11 mouse cellular contexts compared by ENCODE assay signal in the genomic region with DNA sequence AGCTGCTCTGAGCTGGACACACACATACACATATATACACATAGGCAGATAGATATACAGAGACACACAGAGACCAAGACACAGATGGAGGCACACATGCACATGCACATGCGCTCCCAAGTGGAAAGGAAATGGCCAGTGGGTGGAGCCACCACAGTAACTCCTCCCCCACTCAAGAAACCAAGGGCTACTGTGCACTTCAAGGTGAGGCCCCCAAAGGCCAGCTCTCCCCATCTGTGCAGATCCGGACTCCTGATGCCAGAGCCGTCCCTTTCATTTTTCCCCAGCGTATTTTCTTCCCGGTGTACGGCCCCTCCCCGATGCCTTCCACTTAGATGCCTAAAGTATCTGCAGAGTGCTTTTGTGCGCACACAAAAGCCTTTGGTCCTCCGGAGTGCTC.
DNase-seq lines count a peak whose midpoint lies in the region; ATAC-seq and TF ChIP-seq lines count a peak whose summit lies in the region.
"Had no signal": no experiment of that assay in that cellular context is flagged by ENCODE, and none has a peak within 500 bp of the region (broad histone marks: within the 10 kb centered on the region; RNA-seq: fewer than 3 reads in every experiment).

No protein-coding gene starts in this region.

- H3K4me3 ChIP-seq in kidney, embryonic 15.5 days (replicated peaks): no peak overlapping the region
- H3K4me3 ChIP-seq in kidney, adult 2 months (ENCODE audit: insufficient read depth, low read depth, low read length): no peak overlapping the region
- no peak overlapping the region for H3K4me3 ChIP-seq in hindbrain, embryonic 13.5 days
- H3K4me3 ChIP-seq in midbrain, postnatal 0 days (ENCODE audit: low read depth, low read length): no peak overlapping the region
- H3K4me3 ChIP-seq: layer of hippocampus, adult 2 months; liver, embryonic 12.5 days had no signal

- H3K4me1 ChIP-seq in kidney, embryonic 15.5 days: peaks cover 28% of the 10 kb centered on the region
- H3K4me1 ChIP-seq in kidney, adult 2 months (ENCODE audit: control insufficient read depth, insufficient read depth, low read length): no peaks in the 10 kb centered on the region
- H3K4me1 ChIP-seq in hindbrain, embryonic 13.5 days (replicated peaks): peaks cover 23% of the 10 kb centered on the region
- no peaks in the 10 kb centered on the region; the same call in 1 of the 2 replicates for H3K4me1 ChIP-seq in midbrain, postnatal 0 days (ENCODE audit: insufficient read depth, low read length)
- H3K4me1 ChIP-seq: liver, embryonic 12.5 days had no signal

- TF ChIP-seq CTCF in kidney, adult 2 months (conservative IDR thresholded peaks at IDR 0.05; ENCODE audit: insufficient read depth, insufficient read length, low read depth, low read length): no peak
- 0 out of 2 replicates have a peak, but pooled peaks have one; percentile 4 for TF ChIP-seq CTCF in midbrain, postnatal 0 days (IDR thresholded peaks at IDR 0.05)

- WGBS in kidney, embryonic 15.5 days: 62% methylated on average over 9 of the region's 9 CpGs
- 64% methylated on average over 9 of the region's 9 CpGs for WGBS in kidney, adult 2 months
- WGBS in hindbrain, embryonic 13.5 days: 20% methylated on average over 9 of the region's 9 CpGs
- WGBS in midbrain, postnatal 0 days: 19% methylated on average over 9 of the region's 9 CpGs

- H3K27me3 ChIP-seq in kidney, embryonic 15.5 days: no peaks in the 10 kb centered on the region
- no peaks in the 10 kb centered on the region for H3K27me3 ChIP-seq in kidney, adult 2 months (replicated peaks; ENCODE audit: control insufficient read depth, insufficient read depth, low read length)
- no peaks in the 10 kb centered on the region for H3K27me3 ChIP-seq in hindbrain, embryonic 13.5 days
- H3K27me3 ChIP-seq in midbrain, postnatal 0 days (ENCODE audit: insufficient read depth, low read length): no peaks in the 10 kb centered on the region
- H3K27me3 ChIP-seq: liver, embryonic 12.5 days had no signal

- H3K27ac ChIP-seq in kidney, embryonic 15.5 days: peak overlapping the region; percentile 75
- no peak overlapping the region for H3K27ac ChIP-seq in kidney, adult 2 months (ENCODE audit: insufficient read depth, low read depth, low read length)
- H3K27ac ChIP-seq in hindbrain, embryonic 13.5 days: peak overlapping the region; percentile 13; the same call in 1 of the 2 replicates
- H3K27ac ChIP-seq in midbrain, postnatal 0 days (ENCODE audit: low read depth, low read length): no peak overlapping the region
- H3K27ac ChIP-seq: layer of hippocampus, adult 2 months; liver, embryonic 12.5 days had no signal

- DNase-seq in kidney, adult 2 months: no peak
- DNase-seq in embryo, embryonic 10.5 days (ENCODE audit: low spot score): peak; percentile 49
- DNase-seq in midbrain, postnatal 0 days (ENCODE audit: low spot score): no peak
- DNase-seq in adrenal gland, adult 2 months: no peak
- no peak for DNase-seq in right cerebral cortex, postnatal 36 days (ENCODE audit: low spot score in 2 of 2)
- no peak for DNase-seq in left cerebral cortex, adult 11 months (ENCODE audit: low spot score)
- DNase-seq: adrenal gland, postnatal 25 days had no signal

- 0 out of 2 replicates have a peak overlapping the region, but pooled peaks have one; percentile 10 for H3K4me2 ChIP-seq in kidney, embryonic 15.5 days
- H3K4me2 ChIP-seq in hindbrain, embryonic 13.5 days: peak overlapping the region; percentile 13; the same call in 1 of the 2 replicates
- H3K4me2 ChIP-seq in midbrain, postnatal 0 days (ENCODE audit: low read depth, low read length, poor library complexity, severe bottlenecking): no peak overlapping the region
- H3K4me2 ChIP-seq: liver, embryonic 12.5 days had no signal

- no peak for TF ChIP-seq POLR2A in kidney, adult 2 months (IDR thresholded peaks at IDR 0.05; ENCODE audit: low read depth, low read length)

- ATAC-seq in kidney, embryonic 15.5 days (replicated peaks; ENCODE audit: low FRiP score): no peak; the same call in 1 of the 2 replicates
- ATAC-seq in hindbrain, embryonic 13.5 days (ENCODE audit: low FRiP score): no peak
- ATAC-seq in midbrain, postnatal 0 days (ENCODE audit: low FRiP score): no peak
- ATAC-seq: liver, embryonic 12.5 days had no signal

- H3K9ac ChIP-seq in kidney, embryonic 15.5 days: no peak overlapping the region
- no peak overlapping the region for H3K9ac ChIP-seq in hindbrain, embryonic 13.5 days
- H3K9ac ChIP-seq in midbrain, postnatal 0 days (replicated peaks; ENCODE audit: low read length, poor library complexity, severe bottlenecking): no peak overlapping the region; the same call in 1 of the 2 replicates
- H3K9ac ChIP-seq: liver, embryonic 12.5 days had no signal

- 0 out of 2 replicates have a peak, but pooled peaks cover 3% of the 10 kb centered on the region for H3K36me3 ChIP-seq in kidney, embryonic 15.5 days
- no peaks in the 10 kb centered on the region for H3K36me3 ChIP-seq in kidney, adult 2 months (ENCODE audit: control insufficient read depth, insufficient read depth, low read length)
- no peaks in the 10 kb centered on the region for H3K36me3 ChIP-seq in hindbrain, embryonic 13.5 days
- H3K36me3 ChIP-seq in midbrain, postnatal 0 days (ENCODE audit: insufficient read depth, low read length): no peaks in the 10 kb centered on the region
- H3K36me3 ChIP-seq: liver, embryonic 12.5 days had no signal

- no peaks in the 10 kb centered on the region for H3K9me3 ChIP-seq in kidney, embryonic 15.5 days (replicated peaks)
- no peaks in the 10 kb centered on the region for H3K9me3 ChIP-seq in hindbrain, embryonic 13.5 days
- H3K9me3 ChIP-seq in midbrain, postnatal 0 days (ENCODE audit: low read length): no peaks in the 10 kb centered on the region
- H3K9me3 ChIP-seq: liver, embryonic 12.5 days had no signal

Comparison
In these comparisons a context has a peak if more than half of its experiments do, and no peak if none do; other contexts are left out.
1. H3K27ac ChIP-seq: peak in kidney, embryonic 15.5 days (single experiment) and hindbrain, embryonic 13.5 days (single experiment); none in kidney, adult 2 months (single experiment) and midbrain, postnatal 0 days (single experiment).